Mouse (Mus musculus): ENCODE measurements around the gene Gm28539.
"Not testable (repeated sequence)": the region's sequence is repeated elsewhere in the genome, so short reads cannot be mapped to it uniquely, and the experiment has no call there.

Gm28539 gene

GRCm38 (mm10) chr16:18849521-18850190 is 13.3 kb downstream of the Gm28539 start:
- not testable (repeated sequence) for DNase-seq (ENCODE audit: low spot score)

GRCm38 (mm10) chr16:18858551-18858950 is 22.2 kb downstream of the Gm28539 start:
- DNase-seq (ENCODE audit: low spot score) = peak; percentile 62

GRCm38 (mm10) chr16:18860186-18860585 is 23.8 kb downstream of the Gm28539 start:
- no peak for DNase-seq (ENCODE audit: low spot score)

GRCm38 (mm10) chr16:18870495-18870894 is 34.1 kb downstream of the Gm28539 start:
- not testable (repeated sequence) for DNase-seq (ENCODE audit: low spot score)

- no peak for DNase-seq (ENCODE audit: low spot score)
Measured at GRCm38 (mm10) chr16:18876091-18876441, 39.7 kb downstream of the Gm28539 start.

- DNase-seq (ENCODE audit: low spot score) = peak; percentile 90
Measured at GRCm38 (mm10) chr16:18876442-18877308, 40.3 kb downstream of the Gm28539 start, which contains the start of the genes Mrpl40 and Hira. Mrpl40 (minus strand) TSS chr16:18876862. Hira (plus strand) TSS chr16:18877037.

GRCm38 (mm10) chr16:18877386-18878090 is 41.2 kb downstream of the Gm28539 start:
- DNase-seq (ENCODE audit: low spot score) = no peak

GRCm38 (mm10) chr16:18878091-18878720 is 41.8 kb downstream of the Gm28539 start:
- DNase-seq (ENCODE audit: low spot score) = no peak

- no peak for DNase-seq (ENCODE audit: low spot score)
Measured at GRCm38 (mm10) chr16:18884044-18884443, 47.7 kb downstream of the Gm28539 start.

- DNase-seq (ENCODE audit: low spot score) = no peak
Measured at GRCm38 (mm10) chr16:18893840-18894372, 57.5 kb downstream of the Gm28539 start.

- DNase-seq (ENCODE audit: low spot score) = no peak
Measured at GRCm38 (mm10) chr16:18895249-18895648, 58.9 kb downstream of the Gm28539 start.

- no peak for DNase-seq (ENCODE audit: low spot score)
Measured at GRCm38 (mm10) chr16:18896429-18896828, 60.0 kb downstream of the Gm28539 start.

GRCm38 (mm10) chr16:18905648-18906047 is 69.3 kb downstream of the Gm28539 start:
- no peak for DNase-seq (ENCODE audit: low spot score)

- no peak for DNase-seq (ENCODE audit: low spot score)
Measured at GRCm38 (mm10) chr16:18916064-18916463, 79.7 kb downstream of the Gm28539 start.

- DNase-seq (ENCODE audit: low spot score) = no peak
Measured at GRCm38 (mm10) chr16:18921771-18922170, 85.4 kb downstream of the Gm28539 start.

GRCm38 (mm10) chr16:18927963-18928362 is 91.6 kb downstream of the Gm28539 start:
- no peak for DNase-seq (ENCODE audit: low spot score)

GRCm38 (mm10) chr16:18938321-18939082 is 102.1 kb downstream of the Gm28539 start:
- DNase-seq (ENCODE audit: low spot score) = no peak

GRCm38 (mm10) chr16:18943906-18944305 is 107.5 kb downstream of the Gm28539 start:
- no peak for DNase-seq (ENCODE audit: low spot score)

- no peak for DNase-seq (ENCODE audit: low spot score)
Measured at GRCm38 (mm10) chr16:18948941-18949340, 112.6 kb downstream of the Gm28539 start.

- DNase-seq (ENCODE audit: low spot score) = no peak
Measured at GRCm38 (mm10) chr16:18950351-18950750, 114.0 kb downstream of the Gm28539 start.

- DNase-seq (ENCODE audit: low spot score) = no peak
Measured at GRCm38 (mm10) chr16:18952813-18953212, 116.4 kb downstream of the Gm28539 start.
